Mouse (Mus musculus): Measurements from ENCODE around the gene Cbl.
A peak's percentile ranks its signal among the peaks of the same experiment; 100 is the strongest.

Gene Cbl

DNA sequence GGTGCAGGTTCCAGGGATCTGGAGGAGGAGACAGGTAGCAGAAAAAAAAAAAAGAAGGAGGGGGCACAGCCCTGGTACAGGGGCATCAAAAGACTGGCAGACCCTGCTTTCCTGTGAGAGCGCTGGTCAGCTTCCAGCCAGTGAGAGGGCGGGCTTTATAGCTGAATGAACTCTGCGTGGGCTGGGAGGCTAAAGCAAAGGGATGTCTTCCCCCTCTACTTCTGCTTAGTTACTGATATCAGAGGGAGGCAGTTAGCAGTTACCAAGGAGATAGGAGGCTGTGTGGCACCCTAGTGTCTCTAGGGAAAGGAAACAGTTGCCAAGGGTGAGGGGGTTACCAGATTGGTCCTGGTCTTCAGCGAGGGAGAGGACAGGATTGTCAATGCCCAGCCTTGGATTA, 16.6 kb upstream of the Cbl start:
- Histone ChIP-seq H3K36me3 (ENCODE audit: control insufficient read depth, insufficient read depth, low read length, poor library complexity, severe bottlenecking) (no peaks in the 10 kb centered on the region), H3K27me3 (ENCODE audit: control insufficient read depth, insufficient read depth, low read length, poor library complexity, severe bottlenecking) (no peaks in the 10 kb centered on the region)
- DNase-seq (ENCODE audit: low read depth, low spot score) = no peak

DNA sequence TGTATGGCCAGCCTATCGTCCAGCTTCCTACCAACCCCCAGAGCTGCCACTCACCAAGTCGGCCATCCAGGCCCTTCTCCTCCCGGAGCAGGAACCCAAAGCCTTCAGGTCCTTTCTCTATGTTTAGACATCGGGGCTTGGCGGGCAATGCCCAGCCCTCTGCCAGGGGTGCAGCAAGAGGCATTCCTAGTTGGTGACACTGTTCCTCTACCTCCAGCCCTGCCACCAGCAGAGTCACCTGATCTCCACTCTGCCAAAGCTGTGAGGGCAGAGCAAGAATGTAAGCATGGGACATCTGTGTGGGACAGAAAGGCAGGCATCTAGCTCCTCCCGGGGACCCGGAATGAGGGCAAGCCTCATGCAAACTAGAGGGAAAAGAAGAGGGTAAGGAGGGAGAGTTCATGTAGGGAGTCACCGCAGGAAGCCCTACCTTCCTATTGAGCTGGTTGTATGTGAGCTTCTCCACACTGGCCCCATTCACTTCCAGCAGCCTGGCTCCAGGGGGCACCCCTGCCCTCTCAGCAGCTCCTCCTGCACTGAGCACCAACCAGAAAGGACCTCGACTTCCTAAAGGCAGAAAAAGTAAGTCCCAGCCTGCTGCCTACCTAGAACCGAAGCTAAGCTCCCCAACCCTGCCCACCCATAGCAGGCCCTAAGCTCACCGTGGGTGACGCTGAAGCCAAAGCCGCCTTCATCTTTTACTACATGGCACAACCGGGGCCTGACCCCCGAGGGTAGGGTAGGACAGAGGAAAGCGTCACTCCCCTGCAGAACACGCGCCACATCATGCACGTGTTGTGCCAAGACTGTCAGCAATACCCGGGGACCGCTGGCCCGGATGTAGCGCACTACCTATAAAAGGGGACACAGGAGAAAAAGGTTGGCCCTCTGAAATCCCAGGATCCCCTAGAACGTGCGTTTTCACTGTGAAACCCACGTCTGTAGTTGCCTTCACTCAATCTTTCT, 15.6 kb upstream of the Cbl start:
- H3K27me3 ChIP-seq (ENCODE audit: control insufficient read depth, insufficient read depth, low read length, poor library complexity, severe bottlenecking) = no peaks in the 10 kb centered on the region
- peak; percentile 62 for DNase-seq (ENCODE audit: low read depth, low spot score)
- no peaks in the 10 kb centered on the region for H3K36me3 ChIP-seq (ENCODE audit: control insufficient read depth, insufficient read depth, low read length, poor library complexity, severe bottlenecking)

DNA sequence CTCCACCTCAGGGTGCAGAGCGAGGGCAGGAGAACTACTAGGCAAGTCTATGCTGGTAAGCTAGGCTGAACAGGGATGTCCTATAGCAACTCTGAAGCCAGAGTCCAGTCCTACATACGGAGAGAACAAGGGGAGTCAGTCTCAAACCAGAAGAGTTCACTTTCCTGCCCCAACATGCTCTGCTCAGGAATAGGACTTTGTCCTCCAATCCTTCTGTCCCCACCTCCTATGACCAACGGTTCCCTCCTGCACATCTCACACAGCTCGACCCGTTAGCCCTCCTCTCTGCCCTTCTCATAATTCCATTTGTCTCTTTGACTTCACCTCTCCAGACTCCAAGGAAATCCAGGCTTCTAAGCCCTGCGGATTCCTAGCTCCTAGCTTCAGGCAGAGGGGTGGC, 14.1 kb upstream of the Cbl start:
- DNase-seq (ENCODE audit: low read depth, low spot score) = no peak

DNA sequence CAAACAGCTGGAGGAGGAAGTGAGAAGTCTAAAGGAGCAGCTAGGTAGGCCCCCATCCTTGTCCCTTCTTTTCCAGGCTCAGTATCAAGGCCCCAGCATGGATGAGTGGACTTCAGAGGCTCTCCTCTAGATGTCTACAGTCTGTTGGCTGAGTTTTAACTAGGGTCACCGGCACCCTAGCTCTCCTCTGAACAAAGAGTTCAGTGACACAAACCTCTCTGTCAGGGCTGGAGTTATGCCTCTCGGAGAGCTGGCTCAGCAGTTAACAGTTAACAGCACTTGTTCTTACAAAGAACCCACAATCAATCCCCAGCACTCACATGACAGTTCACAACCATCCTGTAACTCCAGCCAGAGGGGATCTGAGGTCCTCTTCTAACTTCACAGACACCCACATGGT, 9.8 kb upstream of the Cbl start:
- no peak for DNase-seq (ENCODE audit: low read depth, low spot score)
- no peaks in the 10 kb centered on the region for H3K36me3 ChIP-seq (ENCODE audit: control insufficient read depth, insufficient read depth, low read length, poor library complexity, severe bottlenecking)

More for the DNA sequence above, 14.1 kb upstream of the Cbl start:
- Histone ChIP-seq H3K36me3 (ENCODE audit: control insufficient read depth, insufficient read depth, low read length, poor library complexity, severe bottlenecking) (no peaks in the 10 kb centered on the region), H3K27me3 (ENCODE audit: control insufficient read depth, insufficient read depth, low read length, poor library complexity, severe bottlenecking) (no peaks in the 10 kb centered on the region)

DNA sequence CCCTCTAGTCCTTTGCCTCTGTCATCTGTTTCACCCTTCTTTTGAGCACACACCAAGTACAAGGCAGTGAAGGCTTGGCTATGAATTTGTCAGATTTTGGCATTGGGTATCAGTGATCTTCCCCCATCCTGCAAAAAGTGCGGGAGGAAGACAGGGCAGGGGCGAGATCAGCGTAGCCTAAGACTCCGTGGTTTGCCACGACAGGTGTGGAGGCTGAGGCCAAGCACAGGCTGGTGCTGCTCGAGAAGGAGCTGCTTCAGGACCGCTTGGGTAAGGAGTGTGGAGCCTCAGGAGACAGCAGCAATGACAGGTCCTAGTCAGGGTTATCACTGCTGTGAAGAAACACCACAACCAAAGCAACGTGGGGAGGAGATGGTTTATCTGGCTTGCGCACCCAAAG, 7.6 kb upstream of the Cbl start:
- DNase-seq (ENCODE audit: low read depth, low spot score) = no peak
- Histone ChIP-seq H3K36me3 (ENCODE audit: control insufficient read depth, insufficient read depth, low read length, poor library complexity, severe bottlenecking) (no peaks in the 10 kb centered on the region), H3K27me3 (ENCODE audit: control insufficient read depth, insufficient read depth, low read length, poor library complexity, severe bottlenecking) (no peaks in the 10 kb centered on the region)

More for the DNA sequence above, 9.8 kb upstream of the Cbl start:
- no peaks in the 10 kb centered on the region for H3K27me3 ChIP-seq (ENCODE audit: control insufficient read depth, insufficient read depth, low read length, poor library complexity, severe bottlenecking)

DNA sequence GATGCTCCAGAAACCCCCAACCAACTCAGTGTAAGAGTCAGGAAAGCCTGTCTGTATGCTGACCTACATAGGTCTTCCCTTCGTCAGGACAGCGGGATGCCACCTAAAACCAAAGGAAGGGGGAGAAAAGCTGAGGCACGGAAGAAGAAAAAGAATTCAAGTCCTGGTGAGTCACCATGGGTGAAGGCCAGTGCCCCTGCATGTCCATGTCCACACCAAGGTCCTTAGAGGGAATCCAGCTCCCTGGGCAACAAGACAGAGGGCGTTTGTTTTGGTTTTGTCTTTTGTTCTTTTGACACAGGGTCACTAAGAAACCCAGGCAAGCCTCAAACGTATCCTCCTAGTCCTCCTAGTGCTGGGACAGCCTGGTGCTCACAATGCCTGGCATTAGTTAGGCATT, 7.1 kb upstream of the Cbl start:
- DNase-seq (ENCODE audit: low read depth, low spot score) = no peak
- no peaks in the 10 kb centered on the region for H3K36me3 ChIP-seq (ENCODE audit: control insufficient read depth, insufficient read depth, low read length, poor library complexity, severe bottlenecking)

DNA sequence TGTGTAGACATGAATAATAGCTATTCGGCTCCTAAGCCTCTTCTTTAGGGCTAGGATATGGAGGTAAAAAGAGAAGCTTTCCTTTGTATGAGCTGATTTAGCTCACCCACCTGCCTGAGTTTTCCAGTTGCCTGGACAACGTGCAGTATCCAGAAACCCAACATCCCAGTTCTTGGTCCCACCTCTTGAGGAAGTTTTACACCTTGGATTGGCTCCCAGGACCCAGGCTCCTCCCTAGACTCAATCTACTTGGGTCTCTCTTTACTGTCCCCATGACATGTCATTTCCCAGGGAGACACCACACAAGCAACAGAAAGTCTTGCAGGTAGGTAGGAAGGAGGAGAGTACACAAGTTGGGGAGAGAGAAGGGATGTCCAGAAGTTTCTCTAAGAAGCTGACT, 6.5 kb upstream of the Cbl start, which contains the start of gene Ccdc153:
Gene Ccdc153 (plus strand): TSS at position 278 of the 400 bp plus-strand sequence.
- DNase-seq (ENCODE audit: low read depth, low spot score) = no peak
- no peaks in the 10 kb centered on the region for H3K36me3 ChIP-seq (ENCODE audit: control insufficient read depth, insufficient read depth, low read length, poor library complexity, severe bottlenecking)

More for the DNA sequence above, 7.1 kb upstream of the Cbl start:
- no peaks in the 10 kb centered on the region for H3K27me3 ChIP-seq (ENCODE audit: control insufficient read depth, insufficient read depth, low read length, poor library complexity, severe bottlenecking)

DNA sequence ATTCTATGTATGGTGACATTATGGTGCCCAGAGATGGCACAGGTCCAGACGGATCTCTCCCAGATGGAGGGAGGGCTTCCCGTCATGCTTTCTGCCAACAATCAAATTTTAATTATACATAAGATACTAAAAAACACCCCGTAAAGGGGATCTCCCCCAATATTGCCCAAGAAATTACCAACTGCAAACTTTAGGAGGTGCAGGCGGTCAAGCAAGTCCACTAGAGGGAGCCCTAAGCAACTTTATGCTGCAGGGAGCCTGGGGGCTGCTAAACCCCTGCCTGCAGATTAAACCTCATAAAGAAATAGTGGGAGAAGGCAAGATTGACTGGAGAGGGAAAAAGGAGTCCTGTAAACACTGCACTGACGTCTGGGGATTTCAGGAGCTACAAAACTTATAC, 5.6 kb upstream of the Cbl start:
- no peaks in the 10 kb centered on the region for H3K36me3 ChIP-seq (ENCODE audit: control insufficient read depth, insufficient read depth, low read length, poor library complexity, severe bottlenecking)
- no peaks in the 10 kb centered on the region for H3K27me3 ChIP-seq (ENCODE audit: control insufficient read depth, insufficient read depth, low read length, poor library complexity, severe bottlenecking)
- peak; percentile 79 for DNase-seq (ENCODE audit: low read depth, low spot score)

More for the DNA sequence above, 6.5 kb upstream of the Cbl start, which contains the start of gene Ccdc153:
- no peaks in the 10 kb centered on the region for H3K27me3 ChIP-seq (ENCODE audit: control insufficient read depth, insufficient read depth, low read length, poor library complexity, severe bottlenecking)

DNA sequence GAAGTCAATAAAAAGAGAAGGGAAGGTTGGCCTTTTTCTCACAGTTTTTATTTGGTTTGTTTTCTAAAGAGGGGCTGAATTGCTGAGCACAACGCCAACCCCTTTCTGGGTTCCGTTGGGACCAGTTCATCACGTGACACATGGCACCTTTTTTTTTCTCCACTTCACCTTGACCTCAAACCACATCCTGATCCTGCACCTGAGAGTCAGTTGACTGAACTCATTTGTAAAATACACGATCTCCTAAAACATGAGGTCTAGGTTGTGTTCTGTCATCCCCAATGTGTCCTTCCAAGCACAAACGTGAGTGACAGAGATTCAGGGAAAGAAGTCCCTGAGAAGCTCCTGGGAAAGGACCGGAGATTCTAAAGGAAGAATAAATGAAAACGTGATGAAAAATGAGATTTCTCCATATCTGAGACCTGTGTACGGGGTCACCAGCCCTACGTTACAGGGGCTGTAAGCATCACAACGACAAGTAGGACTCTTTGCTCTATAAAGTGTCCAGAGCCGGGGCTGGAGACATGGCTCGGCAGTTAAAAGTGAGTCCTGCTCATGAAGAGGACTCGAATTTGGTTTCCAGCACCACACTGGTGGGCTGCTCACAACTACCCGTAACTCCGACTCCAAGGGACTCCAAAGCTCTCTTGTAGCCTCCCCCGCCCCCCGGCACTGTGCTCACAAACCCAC, 4.8 kb upstream of the Cbl start:
- peak; percentile 73 for DNase-seq (ENCODE audit: low read depth, low spot score)
- Histone ChIP-seq H3K27me3 (ENCODE audit: control insufficient read depth, insufficient read depth, low read length, poor library complexity, severe bottlenecking) (no peaks in the 10 kb centered on the region), H3K36me3 (ENCODE audit: control insufficient read depth, insufficient read depth, low read length, poor library complexity, severe bottlenecking) (no peaks in the 10 kb centered on the region)

DNA sequence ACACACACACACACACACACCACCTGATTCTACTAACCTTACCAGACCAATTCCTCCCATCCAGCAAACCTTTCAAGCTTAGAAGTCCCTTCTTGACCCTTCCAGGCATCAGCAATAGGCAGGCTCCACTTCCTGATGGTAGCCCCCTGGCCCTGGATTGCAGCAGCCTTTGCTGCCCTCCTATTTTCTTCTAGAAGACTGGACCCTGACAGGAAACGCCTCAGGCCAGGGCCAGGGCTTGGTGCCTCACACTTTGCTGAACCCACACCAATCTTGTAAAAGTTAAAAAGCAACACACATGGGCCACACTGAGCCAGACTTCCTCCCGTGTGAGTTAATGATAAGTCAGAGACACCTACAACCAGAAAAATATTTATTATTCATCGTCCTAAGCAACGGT, 3.3 kb upstream of the Cbl start:
- DNase-seq (ENCODE audit: low read depth, low spot score) = no peak
- Histone ChIP-seq H3K36me3 (ENCODE audit: control insufficient read depth, insufficient read depth, low read length, poor library complexity, severe bottlenecking) (no peaks in the 10 kb centered on the region), H3K27me3 (ENCODE audit: control insufficient read depth, insufficient read depth, low read length, poor library complexity, severe bottlenecking) (no peaks in the 10 kb centered on the region)

DNA sequence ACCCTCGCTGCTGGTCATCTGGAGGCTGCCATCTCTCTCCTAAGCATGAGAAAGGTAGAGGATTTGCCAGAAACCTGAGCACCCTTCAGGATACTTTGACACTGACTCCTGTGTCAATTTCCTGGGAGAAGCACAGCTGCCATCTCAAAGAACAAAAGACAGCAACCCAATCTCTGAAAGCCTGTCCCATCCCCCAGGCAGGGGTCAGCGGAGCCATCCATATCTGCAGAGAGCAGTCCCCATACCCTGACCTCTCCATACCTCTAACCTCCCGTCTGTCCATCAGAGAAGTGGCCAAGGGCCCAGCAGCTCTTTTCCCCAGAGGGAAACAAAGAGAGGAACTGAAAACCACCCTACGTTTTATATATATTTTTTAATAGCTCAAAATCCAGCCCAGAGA, 2.8 kb upstream of the Cbl start:
- no peaks in the 10 kb centered on the region for H3K27me3 ChIP-seq (ENCODE audit: control insufficient read depth, insufficient read depth, low read length, poor library complexity, severe bottlenecking)
- no peaks in the 10 kb centered on the region for H3K36me3 ChIP-seq (ENCODE audit: control insufficient read depth, insufficient read depth, low read length, poor library complexity, severe bottlenecking)
- DNase-seq (ENCODE audit: low read depth, low spot score) = no peak

DNA sequence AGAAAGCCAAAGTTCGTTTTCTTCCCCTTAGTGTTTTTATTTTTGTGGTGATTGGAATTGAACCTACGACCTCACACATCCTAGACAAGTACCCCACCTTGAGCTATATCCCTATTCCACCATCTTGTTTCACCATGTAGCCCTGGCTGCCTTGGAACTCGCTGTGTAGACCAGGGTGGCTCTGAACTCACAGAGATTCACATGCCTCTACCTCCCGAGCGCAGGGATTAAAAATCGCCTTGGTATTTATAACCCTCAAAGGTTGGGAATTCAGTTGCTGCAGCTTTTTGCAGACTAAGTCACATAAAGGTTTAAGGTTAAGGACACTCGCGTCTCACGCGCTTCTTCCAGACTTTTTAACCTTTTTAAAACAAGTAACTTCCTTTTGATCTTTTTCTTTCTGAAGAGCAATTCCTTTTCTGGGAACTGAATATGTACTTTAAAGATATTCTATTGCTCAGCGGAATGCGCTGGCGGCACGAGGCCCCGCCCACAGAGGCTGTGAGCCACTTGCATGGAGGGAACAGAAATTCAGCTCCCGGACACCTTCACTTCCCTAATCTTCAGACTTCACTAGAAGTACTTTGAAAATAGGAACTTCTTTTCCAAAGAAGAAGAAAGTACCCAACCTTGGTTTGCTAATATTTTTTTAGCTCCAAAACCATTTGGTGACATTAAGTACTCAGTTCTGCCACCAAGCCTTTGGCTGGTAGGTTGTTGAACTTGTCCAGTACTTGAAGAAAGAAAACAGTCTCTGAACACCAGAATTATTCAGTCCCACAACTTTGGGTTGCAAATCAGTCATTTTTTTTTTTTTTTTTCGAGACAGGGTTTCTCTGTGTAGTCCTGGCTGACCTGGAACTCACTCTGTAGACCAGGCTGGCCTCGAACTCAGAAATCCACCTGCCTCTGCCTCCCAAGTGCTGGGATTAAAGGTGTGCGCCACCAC, 904 bp upstream of the Cbl start:
- DNase-seq (ENCODE audit: low read depth, low spot score) = peak; percentile 76
- Histone ChIP-seq H3K36me3 (ENCODE audit: control insufficient read depth, insufficient read depth, low read length, poor library complexity, severe bottlenecking) (no peaks in the 10 kb centered on the region), H3K27me3 (ENCODE audit: control insufficient read depth, insufficient read depth, low read length, poor library complexity, severe bottlenecking) (no peaks in the 10 kb centered on the region)

DNA sequence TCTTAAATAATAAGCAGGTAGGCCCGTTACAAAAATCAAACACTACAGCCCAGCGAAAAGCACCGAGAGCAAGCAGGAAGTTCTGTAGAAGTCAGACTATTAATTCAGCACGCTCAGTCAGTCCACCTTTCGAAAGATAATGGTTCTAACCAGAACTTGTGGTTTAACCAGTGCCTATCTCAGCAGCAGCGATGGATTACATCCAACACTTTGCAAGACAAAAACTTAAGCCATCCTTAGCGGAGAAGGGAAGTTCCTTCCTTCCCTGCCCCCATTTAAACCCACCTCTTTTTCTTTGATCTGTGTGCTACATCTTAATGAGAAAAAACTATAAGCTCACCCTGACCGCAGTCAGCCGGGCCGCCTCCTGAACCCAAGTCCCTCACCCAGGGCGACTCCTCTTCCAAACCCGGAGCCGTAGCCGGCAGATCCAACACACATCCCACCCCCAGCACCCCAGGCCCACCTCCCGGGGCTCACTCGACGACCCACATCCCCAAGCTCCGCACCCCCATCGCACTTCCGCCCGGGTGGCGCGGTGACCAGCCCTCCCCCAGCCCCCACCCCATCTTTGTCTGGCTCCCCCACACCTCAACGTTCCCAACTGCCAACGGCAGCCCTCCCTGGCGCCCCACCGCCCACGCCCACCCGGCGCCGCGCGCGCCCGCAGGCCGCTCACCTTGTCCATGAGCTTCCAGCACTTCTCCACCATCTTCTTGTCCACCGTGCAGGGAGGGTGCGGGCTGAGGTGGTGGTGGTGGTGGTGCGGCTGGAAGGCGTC, 638 bp downstream of the Cbl start:
- peak; percentile 40 for DNase-seq (ENCODE audit: low read depth, low spot score)
- H3K27me3 ChIP-seq (ENCODE audit: control insufficient read depth, insufficient read depth, low read length, poor library complexity, severe bottlenecking) = no peaks in the 10 kb centered on the region

DNA sequence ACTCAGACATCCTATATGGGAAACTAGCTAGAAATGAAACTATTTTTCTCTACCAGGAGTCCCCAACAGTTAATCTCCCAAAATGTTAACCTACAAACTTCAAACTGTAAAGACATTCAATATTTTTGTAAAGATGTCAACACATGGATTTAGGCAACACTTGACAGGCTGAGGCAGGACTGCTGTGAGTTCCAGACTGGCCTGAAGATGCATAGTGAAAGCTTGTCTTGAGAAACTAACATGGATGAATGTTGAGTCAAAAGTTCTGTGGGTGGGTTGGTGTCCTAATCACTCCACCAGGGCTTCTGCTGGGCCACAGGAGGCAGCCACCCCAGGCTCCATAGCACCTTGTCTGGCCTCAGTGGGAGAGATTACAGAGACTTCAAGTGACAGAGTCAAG, 2.2 kb downstream of the Cbl start:
- Histone ChIP-seq H3K36me3 (ENCODE audit: control insufficient read depth, insufficient read depth, low read length, poor library complexity, severe bottlenecking) (no peaks in the 10 kb centered on the region), H3K27me3 (ENCODE audit: control insufficient read depth, insufficient read depth, low read length, poor library complexity, severe bottlenecking) (no peaks in the 10 kb centered on the region)
- no peak for DNase-seq (ENCODE audit: low read depth, low spot score)

More for the DNA sequence above, 638 bp downstream of the Cbl start:
- H3K36me3 ChIP-seq (ENCODE audit: control insufficient read depth, insufficient read depth, low read length, poor library complexity, severe bottlenecking) = no peaks in the 10 kb centered on the region
